Mouse (Mus musculus) embryonic fibroblast, embryonic 13.5 days (primary cell): Measurements from ENCODE around the gene Ush2a.

Source experiments
- CTCF ChIP-seq: IDR thresholded peaks from 2 replicates; pipeline ENCODE4 v1.5.1; 2011; ENCODE audit warnings: mild to moderate bottlenecking, control low read depth, low read length, moderate library complexity, borderline replicate concordance; ENCODE audit not compliant: insufficient read depth
- POLR2A ChIP-seq: IDR thresholded peaks from 2 replicates; pipeline ENCODE4 v1.6.1; 2011; ENCODE audit warnings: low read depth, mild to moderate bottlenecking, control low read depth, low read length, moderate library complexity

DNA sequence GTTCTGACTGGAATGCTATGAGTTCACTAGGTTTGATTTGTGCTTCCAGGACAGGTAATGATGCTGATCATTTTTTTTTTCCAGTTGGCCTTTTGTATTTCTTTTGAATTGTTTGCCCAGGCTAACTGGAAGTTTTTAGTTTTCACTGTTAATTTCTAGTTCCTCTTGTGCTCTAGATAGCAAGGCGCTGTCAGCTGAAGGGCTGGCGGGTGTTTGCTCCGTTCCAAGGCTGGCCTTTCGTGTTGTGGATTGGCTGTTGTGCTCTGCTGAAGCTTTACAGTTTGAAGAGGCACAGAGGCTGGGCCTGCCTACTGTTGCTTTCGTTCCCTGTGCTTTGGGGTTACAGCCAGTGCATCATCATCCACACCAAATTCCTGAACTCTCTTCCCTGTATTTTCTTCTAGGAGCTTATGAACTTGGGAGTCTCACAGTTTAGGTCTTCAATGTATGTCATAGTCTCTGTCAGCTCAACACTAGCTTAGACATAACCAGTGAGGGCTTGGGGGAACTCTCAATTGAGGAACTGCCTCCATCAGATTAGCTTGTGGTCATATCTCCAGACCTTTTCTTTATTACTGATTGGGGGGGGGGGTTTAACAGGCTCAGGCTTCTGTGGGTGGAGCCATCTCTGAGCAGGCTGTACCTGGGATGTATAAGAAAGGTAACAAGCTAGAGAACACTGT is 575.9 kb downstream of the Ush2a start:
- TF ChIP-seq CTCF (no peak), POLR2A (no peak)
